Mouse (Mus musculus): ENCODE results near the gene Sh3rf1.
"Not testable (repeated sequence)": the region's sequence is repeated elsewhere in the genome, so short reads cannot be mapped to it uniquely, and the experiment has no call there.

Sh3rf1 gene

DNA sequence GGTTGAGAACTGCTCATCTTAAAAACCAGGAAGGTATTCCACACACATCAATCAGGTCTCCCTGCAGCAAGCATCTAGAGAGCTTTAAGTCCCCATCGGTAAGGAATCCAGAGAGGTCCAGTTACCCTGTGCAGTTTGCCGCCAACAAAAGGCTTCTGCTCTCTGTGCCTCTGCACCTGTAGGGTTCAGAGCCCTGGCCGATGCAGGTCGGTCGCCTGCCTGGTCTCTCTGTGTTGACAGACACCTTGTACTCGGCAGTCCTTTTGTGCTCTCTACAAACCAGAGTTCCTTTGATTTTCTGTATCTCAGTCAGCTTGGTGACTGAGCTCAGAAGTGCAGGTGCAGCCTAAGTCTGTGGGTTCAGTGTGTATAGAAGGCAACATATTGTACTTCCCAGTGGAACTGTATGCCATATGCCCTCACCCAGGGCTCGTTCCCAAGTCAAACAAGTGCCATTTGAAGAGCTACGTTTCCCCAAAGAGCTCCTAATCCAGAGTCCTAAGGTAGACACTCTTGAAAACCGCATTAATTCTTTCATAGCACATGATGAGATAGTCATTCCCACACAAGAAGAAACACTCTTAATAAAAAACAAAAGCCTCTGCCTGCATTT lies 138.7 kb downstream of the Sh3rf1 start:
- no peak for DNase-seq (ENCODE audit: low spot score in 2 of 2)

DNA sequence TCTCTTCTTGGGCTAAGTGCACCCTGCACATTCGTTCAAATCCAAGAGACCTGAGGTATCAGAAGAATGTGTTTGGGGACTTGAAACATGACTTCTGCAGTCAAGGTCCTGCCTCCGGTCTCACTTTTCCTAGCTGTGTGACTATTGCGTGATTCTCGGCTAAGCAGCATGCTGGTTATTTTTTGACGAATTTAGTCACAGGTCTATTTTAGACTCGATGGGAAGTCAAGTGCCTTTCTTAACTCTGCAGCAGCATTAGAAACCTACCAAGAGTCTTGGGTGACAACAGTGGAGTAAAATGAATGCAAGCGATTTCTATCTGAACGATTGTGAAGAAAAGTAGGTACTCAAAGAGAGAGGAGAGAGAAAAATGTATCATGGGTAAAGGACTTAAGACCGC lies 149.6 kb downstream of the Sh3rf1 start:
- no peak for DNase-seq (ENCODE audit: low spot score in 2 of 2)

DNA sequence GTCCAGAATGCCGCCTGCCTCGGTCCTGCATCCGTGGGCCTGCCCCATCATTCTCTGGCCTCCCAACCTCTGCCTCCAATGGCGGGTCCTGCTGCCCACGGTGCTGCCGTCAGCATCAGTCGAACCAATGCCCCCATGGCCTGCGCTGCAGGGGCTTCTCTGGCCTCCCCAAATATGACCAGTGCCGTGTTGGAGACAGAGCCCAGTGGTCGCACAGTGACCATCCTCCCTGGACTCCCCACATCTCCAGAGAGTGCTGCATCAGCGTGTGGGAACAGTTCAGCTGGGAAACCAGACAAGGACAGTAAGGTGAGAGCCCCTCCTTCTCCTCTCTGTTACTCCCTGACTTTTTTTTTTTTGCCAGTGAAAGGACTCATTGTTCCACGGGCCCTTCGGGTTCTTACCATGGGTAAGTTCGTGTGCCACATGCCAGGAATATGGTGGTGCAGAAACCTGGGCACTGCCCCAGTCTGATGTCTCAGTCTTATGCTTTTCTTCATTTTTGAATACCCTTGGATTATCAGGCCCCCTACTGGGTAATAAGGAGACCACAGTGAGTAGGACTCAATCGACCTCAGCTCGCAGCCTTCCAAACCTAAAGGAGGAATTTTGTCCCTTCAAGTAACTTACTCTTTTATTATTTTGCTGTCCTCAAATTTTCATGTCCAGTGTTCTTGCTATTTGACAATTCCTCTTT lies 150.5 kb downstream of the Sh3rf1 start:
- no peak for DNase-seq (ENCODE audit: low spot score in 2 of 2)

DNA sequence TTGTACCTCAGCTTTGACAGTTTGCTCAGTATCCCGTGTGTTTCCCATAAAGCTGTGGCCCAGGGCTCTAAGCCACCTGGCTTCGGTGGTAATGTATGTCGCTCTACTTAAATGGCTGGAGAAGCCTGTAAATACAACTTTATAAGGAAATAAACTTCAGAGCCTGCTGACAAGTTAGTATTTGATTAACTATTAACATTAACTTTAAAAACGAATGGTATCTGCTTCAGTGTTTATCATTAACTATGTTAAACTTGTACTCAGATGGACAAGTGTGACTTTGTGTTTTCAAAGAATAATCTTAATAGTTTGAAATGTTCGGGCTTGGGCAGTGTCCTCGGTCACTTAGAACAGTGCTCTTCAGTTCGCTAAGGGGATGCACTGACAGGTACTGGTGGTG lies 151.5 kb downstream of the Sh3rf1 start:
- DNase-seq (ENCODE audit: low spot score in 2 of 2) = no peak

DNA sequence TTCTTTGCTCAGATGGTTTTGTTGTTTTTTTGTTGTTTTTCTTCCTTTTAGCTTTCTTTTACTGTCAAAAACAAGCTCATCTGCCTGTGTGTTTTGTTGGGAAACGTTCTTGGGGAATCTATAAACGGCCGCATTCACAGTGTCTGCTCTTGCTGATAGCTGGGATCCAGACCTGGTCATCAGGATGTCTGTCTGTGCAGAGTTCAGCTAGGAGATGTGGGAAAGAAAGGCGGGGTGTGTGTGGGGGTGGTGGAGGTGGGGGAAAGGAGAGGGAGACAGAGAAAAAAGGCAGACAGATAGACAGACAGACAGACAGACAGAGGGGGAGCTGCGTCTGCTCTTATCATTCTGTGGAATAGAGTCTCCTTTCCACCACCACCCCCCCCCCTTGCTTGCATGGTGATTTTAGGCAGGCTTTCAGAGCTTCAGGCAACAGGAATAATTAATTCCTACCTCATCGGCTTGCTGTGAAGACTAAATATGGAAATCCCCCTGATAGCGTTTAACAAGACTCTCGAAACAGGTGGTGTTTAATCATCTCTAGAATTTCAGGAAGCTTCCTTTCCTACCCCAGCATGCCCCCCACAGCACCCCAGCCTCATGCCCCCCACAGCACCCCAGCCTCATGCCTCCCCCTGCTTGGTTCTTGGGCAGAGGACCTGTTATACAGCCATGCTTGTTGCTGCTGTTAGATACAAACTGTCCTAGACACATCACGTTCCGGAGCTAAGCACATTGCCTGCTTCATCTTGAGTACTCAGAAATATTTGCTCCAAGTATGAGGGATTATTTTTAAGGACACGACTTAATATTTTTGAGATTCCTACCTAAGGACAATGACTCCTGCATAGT lies 155.4 kb downstream of the Sh3rf1 start:
- DNase-seq (ENCODE audit: low spot score in 2 of 2) = no peak

DNA sequence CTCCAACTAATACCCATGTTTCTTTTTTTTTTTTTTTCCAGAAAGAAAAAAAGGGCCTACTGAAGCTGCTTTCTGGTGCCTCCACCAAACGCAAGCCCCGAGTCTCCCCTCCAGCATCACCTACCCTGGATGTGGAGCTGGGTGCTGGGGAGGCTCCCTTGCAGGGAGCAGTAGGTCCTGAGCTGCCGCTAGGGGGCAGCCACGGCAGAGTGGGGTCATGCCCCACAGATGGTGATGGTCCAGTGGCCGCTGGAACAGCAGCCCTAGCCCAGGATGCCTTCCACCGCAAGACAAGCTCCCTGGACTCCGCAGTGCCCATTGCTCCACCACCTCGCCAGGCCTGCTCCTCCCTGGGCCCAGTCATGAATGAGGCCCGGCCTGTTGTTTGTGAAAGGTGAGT lies 160.9 kb downstream of the Sh3rf1 start:
- DNase-seq (ENCODE audit: low spot score in 2 of 2) = no peak

DNA sequence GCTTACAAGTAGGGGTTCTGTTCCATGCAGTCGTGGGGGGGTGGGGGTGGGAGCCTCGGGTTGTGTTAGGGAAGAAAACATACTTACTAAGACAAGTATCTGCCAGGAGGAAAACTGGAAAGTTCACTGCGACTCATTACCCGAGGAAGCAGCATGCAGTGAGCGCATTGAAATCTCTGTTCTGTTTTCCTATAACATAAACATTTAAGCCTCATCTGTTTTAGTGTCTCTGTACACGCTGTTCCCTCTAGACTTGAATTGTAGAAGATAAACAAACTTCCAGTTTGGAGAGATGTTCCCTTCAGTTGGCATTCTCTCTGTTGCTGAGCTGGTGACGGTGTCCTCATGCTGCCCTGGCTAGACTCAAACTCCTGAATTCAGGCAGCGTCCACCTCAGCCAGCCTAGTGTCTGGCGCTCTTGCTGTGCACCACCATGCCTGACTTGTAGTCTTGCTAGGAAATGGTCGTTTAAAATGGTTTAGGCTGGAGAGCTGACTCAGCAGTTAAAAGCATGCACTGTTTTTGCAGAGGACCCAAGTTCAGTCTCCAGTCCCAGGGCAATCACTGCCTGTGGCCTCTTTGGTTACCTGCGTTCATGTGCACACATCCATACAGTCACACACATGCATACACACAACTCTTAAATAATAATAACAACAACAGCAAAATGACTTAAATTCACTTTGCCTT lies 162.0 kb downstream of the Sh3rf1 start:
- no peak for DNase-seq (ENCODE audit: low spot score in 2 of 2)

DNA sequence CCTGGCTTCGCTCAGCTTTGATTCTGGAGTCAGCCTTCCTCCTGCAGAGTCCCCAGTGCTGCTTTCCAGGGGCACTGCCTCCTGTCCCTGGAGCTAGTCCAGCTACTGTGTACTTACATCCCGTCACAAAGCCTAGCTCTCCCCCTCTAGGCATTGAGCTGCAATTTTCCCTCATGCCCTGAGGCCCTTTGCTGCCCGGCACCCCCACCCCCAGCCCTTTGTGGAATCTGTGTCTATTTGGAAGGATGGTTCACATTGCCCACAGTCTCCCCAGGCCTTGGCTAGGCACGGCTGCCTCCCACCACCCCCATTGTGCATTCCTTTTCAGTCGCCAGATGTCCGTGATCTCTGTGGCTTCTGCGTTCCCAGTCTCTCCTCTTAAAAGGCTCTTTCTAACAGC lies 163.0 kb downstream of the Sh3rf1 start:
- no peak for DNase-seq (ENCODE audit: low spot score in 2 of 2)

DNA sequence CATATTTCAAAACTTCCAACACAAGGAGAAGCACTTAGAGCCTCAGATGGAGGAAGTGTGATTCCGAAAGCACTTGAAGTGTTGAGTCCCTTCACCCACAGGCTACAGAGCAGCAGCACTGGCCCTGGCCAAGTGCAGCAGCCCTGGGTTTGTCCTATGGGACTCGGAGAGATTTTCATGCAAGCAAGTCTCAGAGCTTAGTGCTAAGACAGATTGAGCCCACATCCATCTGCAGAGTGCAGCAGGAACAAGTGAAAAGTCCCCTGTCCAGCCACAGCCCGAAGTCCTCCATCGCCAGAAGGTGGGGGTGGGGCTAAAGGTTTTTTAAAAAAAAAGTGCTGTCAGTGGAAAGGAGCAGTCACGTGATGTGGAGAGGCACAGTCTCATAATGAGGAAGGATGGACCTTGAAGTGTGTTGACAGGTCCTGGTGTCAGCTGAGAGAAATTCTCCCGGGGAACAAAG lies 163.9 kb downstream of the Sh3rf1 start:
- DNase-seq (ENCODE audit: low spot score in 2 of 2) = no peak

DNA sequence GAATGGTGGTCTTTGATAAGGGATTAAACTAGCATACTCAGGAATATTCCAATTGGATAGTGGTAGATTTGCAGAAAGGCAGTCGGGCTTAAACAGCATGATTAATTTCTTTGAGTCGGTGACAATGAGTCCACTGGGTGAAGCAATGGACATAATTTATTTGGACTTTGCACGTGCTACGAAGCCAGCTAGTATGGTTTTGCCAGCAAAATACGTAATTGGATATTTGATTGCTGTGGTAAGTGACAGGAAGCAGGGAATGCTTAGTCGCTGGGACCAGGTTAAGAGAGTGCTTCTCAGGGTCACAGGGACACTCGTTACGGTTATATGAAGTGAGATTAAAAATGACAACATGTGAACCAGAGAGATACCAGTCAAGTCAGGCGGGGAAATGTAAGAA lies 164.7 kb downstream of the Sh3rf1 start:
- DNase-seq (ENCODE audit: low spot score in 2 of 2) = no peak

DNA sequence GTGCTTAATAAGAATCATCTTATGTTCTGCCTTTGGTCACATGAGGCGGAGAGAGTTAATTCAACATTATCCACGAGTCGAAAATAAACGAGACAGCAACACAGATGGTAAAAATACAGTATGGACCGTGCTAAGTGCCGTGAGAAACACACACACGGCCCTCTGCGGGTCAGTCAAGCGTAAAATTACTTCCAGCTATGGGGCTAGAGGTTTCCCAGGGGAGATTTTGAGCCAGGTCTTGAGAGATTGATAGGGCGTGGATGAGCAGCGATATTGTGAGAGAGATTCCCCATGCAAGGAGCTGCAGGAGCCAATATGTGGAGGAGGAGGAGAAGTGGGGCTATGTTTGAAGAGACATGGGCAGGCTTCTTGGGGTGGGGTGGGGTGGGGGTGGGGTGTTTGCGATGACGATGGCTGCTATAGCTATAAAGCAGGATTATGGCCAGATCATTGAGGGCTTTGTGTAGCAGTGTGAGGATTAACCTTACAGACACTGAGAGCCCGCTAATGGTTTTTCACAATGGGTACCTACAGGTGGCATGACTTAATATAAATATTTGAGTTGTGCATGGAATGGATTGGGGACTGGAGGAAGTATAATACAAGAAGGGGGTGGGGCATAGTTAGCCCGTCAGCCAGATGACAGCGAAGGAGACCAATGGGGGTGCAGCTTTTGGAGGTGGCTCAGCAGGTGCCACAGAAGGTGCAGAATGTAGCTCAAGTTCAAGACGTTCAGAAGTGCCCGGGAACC lies 166.8 kb downstream of the Sh3rf1 start:
- no peak for DNase-seq (ENCODE audit: low spot score in 2 of 2)

DNA sequence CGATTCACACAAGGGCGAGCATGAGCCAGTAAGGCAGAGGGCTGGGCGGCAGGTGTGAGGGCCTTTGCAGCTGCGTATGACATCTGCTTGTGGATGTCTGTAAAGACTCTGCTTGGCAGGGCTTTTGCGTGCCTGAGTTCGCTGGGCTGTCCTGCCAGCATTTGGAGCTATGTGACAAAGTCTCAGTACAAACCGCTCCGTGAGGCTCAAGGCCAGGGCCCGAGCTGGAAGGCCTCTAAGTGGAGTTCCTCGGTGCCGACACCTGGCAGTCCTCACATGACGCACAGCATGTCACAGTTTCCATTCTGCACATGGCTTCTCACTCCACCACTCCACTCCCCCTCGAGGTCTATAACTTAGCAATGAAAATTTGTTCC lies 167.4 kb downstream of the Sh3rf1 start:
- DNase-seq (ENCODE audit: low spot score in 2 of 2) = peak in 1 of 2 experiments; percentile 6

DNA sequence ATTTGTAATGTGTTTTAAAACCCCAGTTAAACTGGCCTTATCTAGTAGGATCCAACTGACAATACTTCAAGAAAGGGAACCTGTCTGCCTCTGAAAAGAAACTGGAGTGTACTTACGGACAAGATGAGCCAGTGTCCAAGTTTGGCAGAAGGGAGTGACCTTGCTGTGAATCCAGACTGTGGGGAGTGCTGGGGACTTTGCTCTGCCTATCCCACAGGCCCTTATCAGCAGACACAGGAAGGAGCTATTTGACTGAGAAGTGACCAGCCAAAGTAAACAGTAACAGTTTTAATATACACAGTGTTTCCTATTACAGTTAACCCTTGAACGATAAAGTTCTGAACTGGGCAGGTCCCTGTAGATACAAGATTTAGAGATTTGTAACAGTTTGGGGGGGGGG lies 173.5 kb downstream of the Sh3rf1 start:
- DNase-seq (ENCODE audit: low spot score in 2 of 2) = peak in 1 of 2 experiments; percentile 8

DNA sequence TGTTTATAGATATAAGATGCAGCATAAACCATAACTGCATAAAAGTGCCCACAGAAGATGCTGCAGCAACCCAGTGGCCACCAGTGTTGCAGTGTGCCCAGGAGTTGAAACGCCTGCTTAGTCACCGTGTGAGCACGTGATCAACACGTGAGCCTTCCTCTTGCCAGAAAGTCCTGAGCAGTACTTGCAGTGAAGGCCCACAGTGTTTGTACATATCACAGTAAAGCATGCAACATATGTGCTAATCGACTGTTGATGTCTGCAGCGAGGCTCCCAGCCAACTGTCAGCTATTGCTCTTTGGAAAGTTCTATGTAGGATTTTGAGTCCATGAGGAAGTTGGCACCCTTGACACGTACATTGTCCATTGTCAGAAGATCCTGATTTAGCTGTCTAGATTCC lies 174.1 kb downstream of the Sh3rf1 start:
- DNase-seq (ENCODE audit: low spot score in 2 of 2) = peak; percentile 28 to 52

DNA sequence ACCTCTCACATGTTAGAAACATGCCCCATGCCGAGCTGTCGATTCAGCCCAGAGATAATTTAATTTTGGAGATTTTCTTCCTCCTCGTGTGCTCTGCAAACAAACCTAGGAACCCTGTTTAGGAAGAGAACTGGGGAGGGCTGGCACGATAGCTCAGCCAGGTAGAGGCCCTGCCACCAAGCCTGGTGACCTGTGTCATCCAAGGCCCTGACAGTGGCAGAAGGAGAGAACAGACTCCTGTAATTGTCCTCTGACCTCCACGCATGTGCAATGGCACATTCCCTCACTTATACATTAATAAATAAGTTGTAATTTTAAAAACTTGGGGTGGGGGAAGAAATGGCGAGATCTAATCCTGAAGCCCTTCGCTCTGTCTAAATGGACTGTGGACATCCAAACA lies 179.2 kb downstream of the Sh3rf1 start:
- DNase-seq (ENCODE audit: low spot score in 2 of 2) = no peak

DNA sequence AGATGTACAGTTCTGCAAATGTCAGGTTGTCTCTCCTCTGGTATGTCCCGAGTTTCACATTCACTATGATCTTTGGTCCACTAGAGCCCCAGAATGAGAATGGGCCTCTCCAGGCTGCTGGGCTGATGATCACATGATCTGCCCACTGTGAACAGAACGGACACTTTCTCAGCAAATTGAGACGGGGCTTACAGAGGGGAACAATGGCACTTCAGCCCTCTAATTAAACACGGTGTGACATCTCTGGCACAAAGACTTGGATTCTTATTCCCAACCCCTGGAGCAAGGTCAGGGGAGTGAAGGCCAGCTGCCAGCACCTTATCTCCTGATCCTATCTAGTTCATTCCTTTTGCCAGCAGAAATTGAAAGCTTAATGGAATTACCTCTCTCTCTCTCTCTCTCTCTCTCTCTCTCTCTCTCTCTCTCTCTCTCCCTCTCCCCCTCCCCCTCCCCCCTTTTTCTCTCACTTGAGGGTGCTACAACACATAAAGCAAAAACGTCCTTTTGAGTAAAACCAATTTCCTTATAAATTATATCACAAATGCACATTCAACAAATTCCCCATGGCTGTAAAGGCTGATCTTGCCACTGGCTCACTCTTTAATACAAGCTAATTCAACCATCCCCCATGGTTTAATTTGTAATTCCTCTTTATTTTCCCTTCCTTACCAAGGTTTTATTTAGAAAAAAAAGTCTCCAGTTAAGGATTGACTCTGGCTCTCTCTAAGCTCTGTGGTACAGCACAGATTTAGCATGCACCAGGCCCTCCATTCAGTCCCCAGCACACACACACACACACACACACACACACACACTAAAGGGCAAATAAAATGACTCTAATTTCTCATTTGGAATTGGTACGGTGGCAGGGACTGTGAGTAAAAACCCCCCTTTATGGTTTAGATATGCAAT lies 179.8 kb downstream of the Sh3rf1 start:
- DNase-seq (ENCODE audit: low spot score in 2 of 2) = no peak

DNA sequence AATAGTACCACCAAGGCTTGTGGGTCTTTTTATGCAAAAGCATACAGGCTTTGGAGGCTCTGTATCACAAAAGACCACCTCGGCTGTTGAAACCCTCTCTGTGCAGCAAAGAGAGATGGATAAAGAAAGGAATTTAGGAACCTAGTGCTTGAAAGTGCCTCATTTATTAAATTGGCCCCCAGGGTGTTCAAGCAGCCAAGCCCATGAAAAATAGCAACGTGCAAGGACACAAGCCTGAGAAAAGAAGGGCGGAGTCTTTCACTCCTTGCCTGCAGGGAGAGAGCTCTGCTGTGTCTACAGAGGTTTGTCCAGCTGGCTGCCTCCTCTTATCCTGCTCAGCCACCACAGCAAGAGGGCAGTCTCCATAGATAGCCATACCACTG lies 180.5 kb downstream of the Sh3rf1 start:
- DNase-seq (ENCODE audit: low spot score in 2 of 2) = no peak

DNA sequence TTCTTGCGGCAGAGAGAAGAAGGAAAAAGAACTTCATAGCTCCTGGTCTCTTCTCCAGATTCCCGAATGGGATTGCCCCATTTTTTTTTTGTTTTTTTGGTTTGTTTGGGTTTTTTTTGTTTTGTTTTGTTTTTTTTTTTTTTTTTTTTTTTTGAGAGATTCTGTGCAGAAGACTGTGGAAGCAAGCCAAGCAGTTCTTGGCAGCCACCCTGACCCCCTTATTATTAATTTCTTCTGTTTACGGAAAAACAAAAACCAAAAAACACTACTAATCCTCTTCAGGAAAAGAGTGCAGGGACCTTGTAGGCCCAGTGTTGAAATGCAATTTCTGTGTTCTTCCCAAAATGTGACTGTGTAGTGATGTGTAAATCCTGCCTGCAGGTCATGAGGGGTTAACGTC lies 185.4 kb downstream of the Sh3rf1 start:
- DNase-seq (ENCODE audit: low spot score in 2 of 2) = no peak

DNA sequence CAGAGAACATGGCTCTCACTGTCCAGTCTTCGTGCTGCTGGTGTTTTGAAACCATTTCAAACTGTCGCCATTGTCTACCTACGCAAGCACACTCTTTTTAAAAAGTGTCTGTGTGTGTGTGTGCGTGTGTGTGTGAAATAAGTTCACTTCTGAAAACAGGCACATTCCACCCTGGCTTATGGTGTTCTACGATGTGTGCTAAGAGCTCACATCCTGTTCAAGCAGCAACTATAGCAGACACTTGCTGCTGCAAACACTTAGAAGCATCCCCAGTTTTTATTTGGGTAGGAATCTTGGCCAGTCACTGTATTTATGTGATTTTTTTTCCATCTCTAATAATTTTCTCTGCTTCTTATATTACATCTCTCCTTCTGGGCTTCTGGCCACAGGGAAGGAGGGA lies 186.0 kb downstream of the Sh3rf1 start:
- not testable (repeated sequence) for DNase-seq (ENCODE audit: low spot score in 2 of 2)

DNA sequence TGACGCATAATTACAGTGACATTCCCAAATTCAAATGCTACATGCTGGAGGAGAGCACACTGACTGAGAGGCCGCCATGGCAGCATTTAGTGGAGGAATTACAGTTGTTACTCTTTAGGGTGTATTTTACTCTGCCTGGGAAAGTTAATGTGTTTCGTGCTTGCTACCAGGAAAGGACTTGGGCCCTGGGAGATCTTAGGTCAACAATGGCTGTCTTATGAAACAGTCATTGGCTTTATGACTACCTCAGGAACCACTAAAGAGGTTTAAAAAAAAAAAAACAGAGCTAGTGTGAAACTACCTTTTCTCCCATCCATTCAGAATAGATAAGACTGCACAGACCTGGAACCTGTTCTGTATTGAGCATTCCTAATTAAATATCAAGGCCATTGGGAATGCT lies 195.8 kb downstream of the Sh3rf1 start:
- no peak for DNase-seq (ENCODE audit: low spot score in 2 of 2)

Measured in urinary bladder, adult 18-20 months (tissue).